Mouse (Mus musculus) lung, postnatal 0 days (tissue): ENCODE data around the gene Rapgef2.

ENCODE experiments used
- CTCF ChIP-seq: IDR thresholded peaks from 2 replicates; pipeline ENCODE4 v1.5.1; 2016; ENCODE audit warnings: antibody characterized with exemption, mild to moderate bottlenecking
- EP300 ChIP-seq: IDR thresholded peaks from 2 replicates; pipeline ENCODE4 v1.6.1; 2016; ENCODE audit warnings: antibody characterized with exemption, mild to moderate bottlenecking, control low read depth

DNA sequence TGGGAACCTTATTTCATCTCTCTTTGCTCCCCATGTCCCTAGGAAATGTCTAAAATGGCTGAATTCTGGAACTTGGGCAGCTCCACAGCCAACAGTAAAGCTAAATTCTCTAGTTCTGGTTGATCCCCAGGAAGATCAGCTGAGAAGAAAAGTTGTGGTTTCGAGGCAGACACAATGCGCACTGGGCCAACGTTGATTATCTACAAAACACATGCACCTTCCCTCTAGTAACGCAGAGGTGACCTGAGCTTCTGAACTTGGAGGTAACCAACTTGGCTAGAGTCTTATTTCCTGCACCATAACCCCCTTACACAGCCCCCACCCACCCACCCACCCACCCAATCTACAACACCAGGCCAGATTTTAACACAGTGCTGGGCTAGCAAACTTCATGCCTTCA is 55.6 kb downstream of the Rapgef2 start:
- TF ChIP-seq EP300 (no peak), CTCF (no peak)
